Mouse (Mus musculus): ENCODE results near the gene Pglyrp4. TPM values are rescaled to one million over a fixed set of nuclear protein-coding genes. Genes with fewer than 3 reads are reported as not detected.
"Not testable (repeated sequence)": the region's sequence is repeated elsewhere in the genome, so short reads cannot be mapped to it uniquely, and the experiment has no call there.

Pglyrp4 gene
- total RNA-seq (2021) = not detected in 2 replicates
- long read RNA-seq = 0 reads

DNA sequence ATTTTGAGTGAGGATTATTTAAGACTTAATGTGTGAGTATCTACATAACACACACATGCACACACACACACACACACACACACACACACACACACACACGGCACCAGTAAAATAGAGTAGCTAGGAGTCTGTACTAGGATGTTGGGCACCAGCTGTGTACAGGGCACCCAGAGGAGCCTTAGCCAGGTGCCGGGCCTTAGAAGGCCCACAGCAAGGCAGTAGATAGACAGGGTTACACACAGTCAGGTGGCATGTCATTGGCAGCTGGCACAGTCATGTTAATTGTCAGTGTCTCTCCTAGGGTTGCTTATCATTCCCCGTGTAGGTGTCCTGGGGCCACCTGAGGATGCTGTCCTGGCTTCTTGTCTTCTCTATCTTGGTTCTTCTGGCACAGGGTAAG, at the start of gene Pglyrp4:
Gene Pglyrp4 (plus strand): TSS at position 301 of the 400 bp plus-strand sequence.
- DNase-seq = no peak

GRCm38 (mm10) chr3:90678656-90679055, 48.0 kb upstream of the Pglyrp4 start:
- DNase-seq = no peak

GRCm38 (mm10) chr3:90683929-90684328, 42.8 kb upstream of the Pglyrp4 start:
- DNase-seq = no peak

- DNase-seq = no peak
Observed at GRCm38 (mm10) chr3:90686835-90687234, 39.9 kb upstream of the Pglyrp4 start.

GRCm38 (mm10) chr3:90693496-90693895, 33.2 kb upstream of the Pglyrp4 start:
- DNase-seq = no peak

GRCm38 (mm10) chr3:90695613-90696012, 31.1 kb upstream of the Pglyrp4 start, which contains the start of gene S100a9:
TSS of gene S100a9 (minus strand) at chr3:90695721.
- no peak for DNase-seq

- no peak for DNase-seq
Observed at GRCm38 (mm10) chr3:90702244-90702643, 24.5 kb upstream of the Pglyrp4 start.

DNA sequence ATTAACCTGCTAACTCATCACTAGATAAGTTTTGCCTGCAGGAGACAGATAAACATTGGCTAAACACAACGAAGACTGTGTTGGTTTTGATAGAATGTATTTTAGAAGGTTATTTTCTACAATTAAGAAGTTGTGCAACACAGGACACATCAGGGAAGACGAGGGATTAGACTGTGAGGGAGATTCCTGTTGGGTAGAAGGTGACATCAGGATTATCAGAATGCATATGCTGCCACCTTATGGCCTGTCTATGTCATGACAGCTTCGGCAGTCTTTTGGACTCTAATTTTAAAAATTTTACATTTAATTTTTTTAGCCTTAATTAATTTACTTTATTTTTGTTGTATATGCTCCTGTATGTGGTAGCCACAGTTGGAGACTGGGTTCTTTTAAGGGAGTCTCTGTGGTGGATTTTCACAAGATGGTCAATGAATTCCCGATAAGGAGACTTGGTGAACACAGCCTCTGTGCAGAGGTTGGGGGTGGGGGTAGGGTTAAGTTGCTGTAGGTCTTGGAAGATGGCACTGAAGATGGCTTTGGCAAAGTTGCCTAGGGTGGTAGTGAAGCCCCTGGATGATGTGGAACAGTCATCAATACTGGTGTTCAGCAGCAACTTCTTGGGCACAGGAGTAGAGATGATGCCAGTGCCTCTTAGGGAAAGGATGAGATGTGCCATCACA, 18.0 kb upstream of the Pglyrp4 start:
- DNase-seq = peak; percentile 7

GRCm38 (mm10) chr3:90709591-90710460, 16.9 kb upstream of the Pglyrp4 start:
- DNase-seq = peak; percentile 81

DNA sequence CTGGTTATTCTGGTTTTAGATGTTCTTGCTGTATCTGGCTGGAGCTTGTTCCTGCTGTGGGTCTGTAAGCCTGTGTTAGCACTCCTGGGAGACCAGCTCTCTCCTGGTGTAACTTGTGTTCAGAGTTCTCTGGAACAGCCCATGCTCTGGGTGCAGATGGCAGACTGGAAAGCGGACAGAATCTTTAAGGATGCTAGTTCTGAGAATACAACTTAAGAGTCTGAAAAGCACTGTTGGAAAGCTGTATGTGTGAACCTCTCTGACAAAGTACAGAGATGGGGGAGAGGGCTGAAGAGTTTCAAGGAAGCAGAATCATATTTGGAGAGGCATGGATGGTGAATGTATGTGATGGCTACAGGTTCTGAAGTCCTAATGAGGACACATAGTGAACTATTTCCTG, 23.0 kb downstream of the Pglyrp4 start:
- no peak for DNase-seq

DNA sequence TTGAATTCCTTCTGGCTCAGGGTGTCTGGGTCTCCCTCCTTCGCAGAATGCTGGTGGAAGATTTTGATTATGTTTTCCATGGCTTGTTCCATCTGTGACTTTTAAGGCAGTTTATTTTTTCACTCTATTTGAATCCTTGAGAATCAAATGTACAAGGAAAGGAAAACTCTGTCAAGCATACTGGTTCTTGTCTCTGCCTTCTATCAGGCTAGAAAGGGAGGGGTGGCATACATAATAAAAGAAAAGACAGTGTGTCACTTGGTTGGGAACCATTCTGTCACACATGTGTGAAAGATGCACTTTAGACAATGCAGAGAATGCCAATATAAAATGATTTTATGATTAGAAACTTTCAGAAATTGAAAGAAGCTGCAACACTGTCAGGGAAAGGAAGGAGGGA, 51.1 kb downstream of the Pglyrp4 start, which contains the start of gene Gm5849:
Gene Gm5849 (minus strand): TSS at position 101 of the 400 bp plus-strand sequence.
- DNase-seq = not testable (repeated sequence)

Other genes starting within 250 kb of the Pglyrp4 start
- 67.2 and 74.0 TPM in 2 replicates for gene Snapin, start 235.9 kb upstream of the Pglyrp4 start, total RNA-seq (2021)
- 115 and 124 TPM in 2 replicates for gene Chtop, start 217.4 kb upstream of the Pglyrp4 start, total RNA-seq (2021)
- 108 and 131 TPM in 2 replicates for gene S100a1, start 212.5 kb upstream of the Pglyrp4 start, total RNA-seq (2021)
- 28.8 and 41.1 TPM in 2 replicates for gene S100a13, start 212.5 kb upstream of the Pglyrp4 start, total RNA-seq (2021)
- gene S100a14, start 200.1 kb upstream of the Pglyrp4 start, total RNA-seq (2021) = 0.52 and 0.95 TPM in 2 replicates
- gene S100a16, start 189.7 kb upstream of the Pglyrp4 start, total RNA-seq (2021) = 48.4 and 52.1 TPM in 2 replicates
- not detected in 2 replicates for gene S100a3, start 166.3 kb upstream of the Pglyrp4 start, total RNA-seq (2021)
- not detected in 2 replicates for gene S100a2, start 136.7 kb upstream of the Pglyrp4 start, total RNA-seq (2021)
- gene Gm42674, start 125.0 kb upstream of the Pglyrp4 start, total RNA-seq (2021) = not detected in 2 replicates
- gene S100a4, start 123.1 kb upstream of the Pglyrp4 start, total RNA-seq (2021) = 7.3 and 11.2 TPM in 2 replicates
- gene S100a5, start 118.4 kb upstream of the Pglyrp4 start, total RNA-seq (2021) = not detected in 2 replicates
- 14.2 and 31.3 TPM in 2 replicates for gene S100a6, start 114.0 kb upstream of the Pglyrp4 start, total RNA-seq (2021)
- gene S100a7a, start 72.9 kb upstream of the Pglyrp4 start, total RNA-seq (2021) = 0.33 TPM in 1 of 2 replicates, not detected in the other
- 0.76 TPM in 1 of 2 replicates, not detected in the other for gene S100a8, start 57.9 kb upstream of the Pglyrp4 start, total RNA-seq (2021)
- 0.91 TPM in 1 of 2 replicates, not detected in the other for gene S100a9, start 31.2 kb upstream of the Pglyrp4 start, total RNA-seq (2021)
- not detected in 2 replicates for gene Gm5849, start 51.0 kb downstream of the Pglyrp4 start, total RNA-seq (2021)

Data from adrenal gland, postnatal 25 days (tissue).